Mouse (Mus musculus) kidney, embryonic 16.5 days (tissue): ENCODE measurements around the gene Trappc12. TPM values are rescaled to one million over a fixed set of nuclear protein-coding genes. Genes with fewer than 3 reads are reported as not detected.
"Not testable (repeated sequence)": the region's sequence is repeated elsewhere in the genome, so short reads cannot be mapped to it uniquely, and the experiment has no call there.

ENCODE experiments used
- ATAC-seq: fragments of 200-750 bp; cut with Nextera tagmentation; 2 replicates; pipeline ENCODE4 v1.8.0; 2017; ENCODE audit warnings: moderate TSS enrichment; ENCODE audit not compliant: low FRiP score, low TSS enrichment
- H3K27ac ChIP-seq: fragments of 300-500 bp; sonication (generic); 2 replicates; pipeline ENCODE4 v1.5.1; 2014; ENCODE audit warnings: low read length
- H3K27me3 ChIP-seq: fragments of 300-500 bp; sonication (generic); 2 replicates; pipeline ENCODE4 v1.6.1; 2014; ENCODE audit warnings: low read length, control low read depth, mixed read lengths; ENCODE audit not compliant: insufficient read depth
- H3K36me3 ChIP-seq: fragments of 300-500 bp; sonication (generic); 2 replicates; pipeline ENCODE4 v1.6.1; 2014; ENCODE audit warnings: low read length, control low read depth, mixed read lengths; ENCODE audit not compliant: insufficient read depth
- H3K4me1 ChIP-seq: fragments of 300-500 bp; sonication (generic); 2 replicates; pipeline ENCODE4 v1.6.1; 2014; ENCODE audit warnings: low read length, control low read depth, mixed read lengths; ENCODE audit not compliant: insufficient read depth
- H3K4me2 ChIP-seq: fragments of 300-500 bp; sonication (generic); replicated peaks from 2 replicates; pipeline ENCODE4 v1.6.1; 2014; ENCODE audit warnings: low read depth, low read length
- H3K4me3 ChIP-seq: fragments of 300-500 bp; sonication (generic); 2 replicates; pipeline ENCODE4 v1.5.1; 2014; ENCODE audit warnings: mild to moderate bottlenecking, low read length
- H3K9ac ChIP-seq: fragments of 300-500 bp; sonication (generic); replicated peaks from 2 replicates; pipeline ENCODE4 v1.6.1; 2014; ENCODE audit warnings: low read length
- H3K9me3 ChIP-seq: fragments of 300-500 bp; sonication (generic); 2 replicates; pipeline ENCODE4 v1.6.1; 2016; ENCODE audit warnings: low read length, control low read depth
- WGBS: fragments of 180-500 bp; shearing (Covaris S2); extraction: QIAGEN DNeasy Blood & Tissue Kit; methylation state at CpG from one replicate; pipeline ENCODE4 v1.1.7; 2014; 5-methylcytosine and 5-hydroxymethylcytosine counted together
- polyA plus RNA-seq: library from polyadenylated mRNA; unstranded; fragments of >200 nt; fragmentation: Nextera tagmentation; extraction: Ambion mirVana; gene quantifications from 2 replicates; pipeline ENCODE4 v1.2.1, GENCODE M21; 2015

Trappc12 gene
- polyA plus RNA-seq, 1 experiment from 2014 or later = 45.5 TPM

GRCm38 (mm10) chr12:28735293-28735692 lies 15.0 kb downstream of the Trappc12 start:
- H3K36me3 ChIP-seq = peaks cover 35% of the 10 kb centered on the region
- no peaks in the 10 kb centered on the region for H3K9me3 ChIP-seq
- H3K27me3 ChIP-seq = no peaks in the 10 kb centered on the region
- no peak overlapping the region for H3K4me2 ChIP-seq
- no peak for ATAC-seq
- H3K9ac ChIP-seq = no peak overlapping the region
- WGBS = 88% methylated on average over 3 of the region's 3 CpGs
- no peak overlapping the region for H3K4me3 ChIP-seq
- no peaks in the 10 kb centered on the region for H3K4me1 ChIP-seq
- no peak overlapping the region for H3K27ac ChIP-seq

- Histone ChIP-seq H3K9me3 (no peaks in the 10 kb centered on the region), H3K4me3 (no peak overlapping the region), H3K36me3 (peaks cover 35% of the 10 kb centered on the region), H3K4me2 (no peak overlapping the region), H3K27me3 (no peaks in the 10 kb centered on the region), H3K9ac (no peak overlapping the region), H3K4me1 (no peaks in the 10 kb centered on the region), H3K27ac (no peak overlapping the region)
- WGBS = 93% methylated on average over 1 of the region's 1 CpGs
- no peak for ATAC-seq
Observed at GRCm38 (mm10) chr12:28734271-28734670, 16.0 kb downstream of the Trappc12 start.

GRCm38 (mm10) chr12:28733520-28734245 lies 16.6 kb downstream of the Trappc12 start:
- not testable (repeated sequence) for H3K27ac ChIP-seq
- WGBS = 93% methylated on average over 6 of the region's 6 CpGs

GRCm38 (mm10) chr12:28732631-28733030 lies 17.6 kb downstream of the Trappc12 start:
- Histone ChIP-seq H3K27me3 (no peaks in the 10 kb centered on the region), H3K27ac (no peak overlapping the region), H3K4me3 (no peak overlapping the region), H3K4me2 (no peak overlapping the region), H3K9me3 (no peaks in the 10 kb centered on the region), H3K9ac (no peak overlapping the region), H3K36me3 (peaks cover 36% of the 10 kb centered on the region), H3K4me1 (no peaks in the 10 kb centered on the region)
- 87% methylated on average over 8 of the region's 8 CpGs for WGBS
- ATAC-seq = no peak

More at GRCm38 (mm10) chr12:28733520-28734245, 16.6 kb downstream of the Trappc12 start:
- H3K4me1 ChIP-seq, ATAC-seq, H3K9ac ChIP-seq, H3K9me3 ChIP-seq, H3K4me2 ChIP-seq, H3K27me3 ChIP-seq, H3K4me3 ChIP-seq: not testable (repeated sequence)
- H3K36me3 ChIP-seq = peaks cover 37% of the 10 kb centered on the region

- Histone ChIP-seq H3K9ac (no peak overlapping the region), H3K4me2 (no peak overlapping the region), H3K36me3 (0 out of 2 replicates have a peak, but pooled peaks cover 4% of the 10 kb centered on the region), H3K4me1 (no peaks in the 10 kb centered on the region), H3K27ac (no peak overlapping the region), H3K27me3 (no peaks in the 10 kb centered on the region), H3K4me3 (no peak overlapping the region), H3K9me3 (no peaks in the 10 kb centered on the region)
- 83% methylated on average over 5 of the region's 5 CpGs for WGBS
- no peak for ATAC-seq
Observed at GRCm38 (mm10) chr12:28727061-28727460, 23.2 kb downstream of the Trappc12 start.

GRCm38 (mm10) chr12:28726204-28726603 lies 24.1 kb downstream of the Trappc12 start:
- H3K27ac ChIP-seq = no peak overlapping the region
- 87% methylated on average over 4 of the region's 4 CpGs for whole genome bisulfite sequencing
- no peak overlapping the region for H3K4me3 ChIP-seq
- no peak overlapping the region for H3K4me2 ChIP-seq
- H3K4me1 ChIP-seq = no peaks in the 10 kb centered on the region
- no peaks in the 10 kb centered on the region for H3K27me3 ChIP-seq
- peaks cover 12% of the 10 kb centered on the region for H3K36me3 ChIP-seq
- H3K9ac ChIP-seq = no peak overlapping the region
- ATAC-seq = no peak
- no peaks in the 10 kb centered on the region for H3K9me3 ChIP-seq

GRCm38 (mm10) chr12:28724366-28724765 lies 25.9 kb downstream of the Trappc12 start:
- Histone ChIP-seq H3K27me3 (no peaks in the 10 kb centered on the region), H3K9me3 (no peaks in the 10 kb centered on the region), H3K4me2 (no peak overlapping the region), H3K27ac (no peak overlapping the region), H3K36me3 (peaks cover 29% of the 10 kb centered on the region), H3K4me1 (no peaks in the 10 kb centered on the region), H3K9ac (no peak overlapping the region), H3K4me3 (no peak overlapping the region)
- WGBS = 74% methylated on average over 3 of the region's 3 CpGs
- ATAC-seq = no peak

GRCm38 (mm10) chr12:28718106-28718505 lies 32.2 kb downstream of the Trappc12 start:
- 95% methylated on average over 2 of the region's 2 CpGs for WGBS
- H3K27me3 ChIP-seq = no peaks in the 10 kb centered on the region
- H3K4me3 ChIP-seq = no peak overlapping the region
- no peaks in the 10 kb centered on the region for H3K4me1 ChIP-seq
- H3K9ac ChIP-seq = no peak overlapping the region
- H3K27ac ChIP-seq = no peak overlapping the region
- no peaks in the 10 kb centered on the region for H3K9me3 ChIP-seq
- no peak for ATAC-seq
- no peak overlapping the region for H3K4me2 ChIP-seq
- H3K36me3 ChIP-seq = peaks cover 34% of the 10 kb centered on the region

GRCm38 (mm10) chr12:28717066-28717465 lies 33.2 kb downstream of the Trappc12 start:
- Histone ChIP-seq H3K27me3 (no peaks in the 10 kb centered on the region), H3K36me3 (peaks cover 38% of the 10 kb centered on the region), H3K4me3 (no peak overlapping the region), H3K27ac (no peak overlapping the region), H3K9ac (no peak overlapping the region), H3K4me2 (no peak overlapping the region), H3K9me3 (no peaks in the 10 kb centered on the region), H3K4me1 (no peaks in the 10 kb centered on the region)
- ATAC-seq = no peak
- 59% methylated on average over 2 of the region's 2 CpGs for WGBS

GRCm38 (mm10) chr12:28714822-28715632 lies 35.2 kb downstream of the Trappc12 start:
- H3K36me3 ChIP-seq = peaks cover 36% of the 10 kb centered on the region
- no peak for ATAC-seq
- H3K27ac ChIP-seq = no peak overlapping the region
- no peak overlapping the region for H3K9ac ChIP-seq
- no peaks in the 10 kb centered on the region for H3K27me3 ChIP-seq
- no peak overlapping the region for H3K4me3 ChIP-seq
- WGBS = 81% methylated on average over 24 of the region's 24 CpGs
- no peak overlapping the region for H3K4me2 ChIP-seq
- H3K4me1 ChIP-seq = no peaks in the 10 kb centered on the region
- no peaks in the 10 kb centered on the region for H3K9me3 ChIP-seq
